Mouse (Mus musculus): ENCODE measurements at regions not wholly inside any gene's neighbourhood (a gene's known extent, or its start where the extent isn't known, plus 50 kb on each side); places are given as distances from the start of the nearest gene placed in this dataset.

DNA sequence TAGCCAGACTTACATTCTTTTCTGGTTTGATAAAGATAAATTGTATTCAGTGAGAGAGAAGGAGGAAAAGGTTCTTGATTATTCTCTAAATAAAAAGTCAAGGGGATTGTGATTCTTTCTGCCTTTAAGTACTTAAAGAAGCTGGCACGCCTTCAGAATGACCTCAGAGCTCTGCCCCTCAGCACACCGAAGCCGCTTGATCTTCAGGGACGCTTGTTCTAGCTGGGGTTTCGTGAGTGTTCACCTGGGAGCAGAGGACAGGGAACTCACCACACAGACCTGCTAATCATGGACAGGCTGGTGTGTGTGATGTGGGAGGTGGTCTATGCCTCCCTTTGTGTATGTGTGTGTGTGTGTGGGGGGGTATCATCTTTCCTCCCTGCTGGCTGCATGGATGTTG is 391.3 kb downstream of the Slc4a3 start:
- ATAC-seq (replicated peaks; ENCODE audit: insufficient number of reproducible peaks, insufficient read depth, low FRiP score, low read depth), result no peak
- no peak overlapping the region for H3K9ac ChIP-seq
- WGBS, result 42% methylated on average over 5 of the region's 5 CpGs
- H3K4me1 ChIP-seq (replicated peaks), result peaks cover 37% of the 10 kb centered on the region
- H3K27me3 ChIP-seq, result no peaks in the 10 kb centered on the region
- peak overlapping the region; percentile 71 for H3K27ac ChIP-seq
- no peak overlapping the region for H3K4me2 ChIP-seq
- H3K9me3 ChIP-seq (replicated peaks), result no peaks in the 10 kb centered on the region
- H3K4me3 ChIP-seq, result no peak overlapping the region
- no peaks in the 10 kb centered on the region for H3K36me3 ChIP-seq

DNA sequence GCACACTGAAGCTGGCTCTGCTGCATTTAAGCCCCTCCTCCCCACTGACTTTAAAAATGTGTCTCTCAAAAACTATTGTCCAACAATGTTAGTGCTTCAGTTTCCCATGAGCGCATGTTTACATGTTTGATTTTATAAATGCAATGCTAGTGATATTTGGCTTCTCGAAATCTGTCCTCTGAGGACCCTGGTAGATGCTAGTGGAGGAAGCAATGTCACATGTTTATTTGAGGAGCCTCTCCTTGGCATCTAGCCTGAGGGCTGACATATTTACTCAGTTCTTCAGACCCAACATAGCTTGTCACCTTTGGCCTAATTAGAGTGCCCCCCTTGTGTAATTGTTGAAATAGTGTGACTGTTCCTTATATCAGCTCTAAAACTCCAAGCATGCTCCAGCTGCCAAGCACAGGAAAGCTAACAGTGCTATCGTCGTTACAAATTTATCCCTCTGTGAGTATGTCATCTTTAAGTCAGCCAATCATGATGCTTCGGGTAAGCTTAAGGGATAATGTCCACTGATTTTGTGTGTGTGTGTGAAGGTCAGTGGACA is 400.3 kb downstream of the Slc4a3 start:
- Histone ChIP-seq H3K27me3 (no peaks in the 10 kb centered on the region), H3K36me3 (no peaks in the 10 kb centered on the region), H3K4me2 (no peak overlapping the region), H3K4me3 (no peak overlapping the region), H3K9ac (no peak overlapping the region), H3K27ac (0 out of 2 replicates have a peak overlapping the region, but pooled peaks have one; percentile 3), H3K4me1 (replicated peaks) (peaks cover 10% of the 10 kb centered on the region), H3K9me3 (replicated peaks) (no peaks in the 10 kb centered on the region)
- WGBS, result 57% methylated on average over 5 of the region's 5 CpGs
- no peak for ATAC-seq (replicated peaks; ENCODE audit: insufficient number of reproducible peaks, insufficient read depth, low FRiP score, low read depth)

DNA sequence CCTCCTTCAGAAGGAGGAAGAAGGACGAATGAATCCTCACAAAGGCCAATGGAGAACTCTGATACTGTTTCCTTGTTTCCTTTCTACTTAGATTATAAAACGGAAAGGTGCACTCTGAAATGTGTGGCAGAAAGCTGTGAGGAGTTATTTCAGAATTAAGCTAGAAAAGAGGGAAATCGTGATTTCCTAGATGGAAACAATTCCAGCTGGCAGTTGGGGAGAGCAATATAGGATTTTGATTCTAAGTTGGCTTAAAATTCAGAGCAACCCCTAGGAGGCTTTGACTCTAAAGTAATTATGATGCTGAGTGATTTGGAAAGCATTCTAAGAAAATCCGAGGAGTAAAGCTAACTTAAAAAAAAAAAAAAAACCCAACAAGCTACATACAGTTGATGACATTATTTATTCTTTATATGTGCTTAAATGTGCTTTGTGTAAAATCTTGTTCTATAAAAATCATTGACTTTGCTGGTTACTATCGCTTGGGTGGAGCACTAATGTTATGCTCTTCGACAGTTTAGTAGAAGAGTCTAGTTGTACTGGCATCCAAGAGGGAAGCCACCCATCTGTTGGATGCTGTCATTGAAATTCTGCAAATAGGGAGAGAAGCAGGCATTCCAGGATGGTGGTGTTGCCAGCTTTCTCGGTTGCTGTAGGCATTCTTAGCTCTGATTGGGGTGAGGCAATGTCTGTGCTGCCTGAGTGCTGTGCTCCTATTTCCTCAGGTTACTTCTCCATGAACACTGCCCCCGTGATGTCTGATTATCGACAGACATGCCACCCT is 432.3 kb downstream of the Slc4a3 start:
- H3K4me2 ChIP-seq, result no peak overlapping the region
- H3K36me3 ChIP-seq, result no peaks in the 10 kb centered on the region
- no peak overlapping the region for H3K27ac ChIP-seq
- no peak overlapping the region for H3K9ac ChIP-seq
- no peak overlapping the region for H3K4me3 ChIP-seq
- H3K4me1 ChIP-seq (replicated peaks), result no peaks in the 10 kb centered on the region
- no peaks in the 10 kb centered on the region for H3K27me3 ChIP-seq
- H3K9me3 ChIP-seq (replicated peaks), result no peaks in the 10 kb centered on the region
- no peak for ATAC-seq (replicated peaks; ENCODE audit: insufficient number of reproducible peaks, insufficient read depth, low FRiP score, low read depth)
- WGBS, result 81% methylated on average over 9 of the region's 9 CpGs

DNA sequence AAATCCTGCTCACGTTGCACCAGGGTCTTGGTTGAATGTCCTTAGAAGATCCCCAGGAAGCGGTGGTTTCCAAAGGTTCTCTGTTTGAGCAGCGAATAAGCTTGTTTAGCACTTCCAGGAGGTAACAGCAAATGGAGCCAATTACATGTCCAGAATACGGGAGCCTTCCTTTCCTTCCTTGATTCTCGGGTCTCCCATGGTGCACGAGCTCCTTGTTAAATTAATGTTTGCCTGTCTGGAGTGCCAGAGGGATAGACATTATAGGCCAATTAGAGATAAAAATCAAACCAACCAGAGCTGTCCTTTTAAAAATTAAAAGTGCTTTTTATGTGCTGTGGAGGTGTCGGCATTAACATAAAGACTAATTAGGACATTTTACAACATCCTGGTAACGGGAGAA is 437.0 kb downstream of the Slc4a3 start:
- H3K4me3 ChIP-seq, result no peak overlapping the region
- WGBS, result 71% methylated on average over 8 of the region's 8 CpGs
- H3K4me2 ChIP-seq, result no peak overlapping the region
- no peaks in the 10 kb centered on the region for H3K4me1 ChIP-seq (replicated peaks)
- H3K36me3 ChIP-seq, result no peaks in the 10 kb centered on the region
- H3K9me3 ChIP-seq (replicated peaks), result no peaks in the 10 kb centered on the region
- no peak overlapping the region for H3K9ac ChIP-seq
- H3K27ac ChIP-seq, result no peak overlapping the region
- no peak for ATAC-seq (replicated peaks; ENCODE audit: insufficient number of reproducible peaks, insufficient read depth, low FRiP score, low read depth)
- H3K27me3 ChIP-seq, result no peaks in the 10 kb centered on the region

DNA sequence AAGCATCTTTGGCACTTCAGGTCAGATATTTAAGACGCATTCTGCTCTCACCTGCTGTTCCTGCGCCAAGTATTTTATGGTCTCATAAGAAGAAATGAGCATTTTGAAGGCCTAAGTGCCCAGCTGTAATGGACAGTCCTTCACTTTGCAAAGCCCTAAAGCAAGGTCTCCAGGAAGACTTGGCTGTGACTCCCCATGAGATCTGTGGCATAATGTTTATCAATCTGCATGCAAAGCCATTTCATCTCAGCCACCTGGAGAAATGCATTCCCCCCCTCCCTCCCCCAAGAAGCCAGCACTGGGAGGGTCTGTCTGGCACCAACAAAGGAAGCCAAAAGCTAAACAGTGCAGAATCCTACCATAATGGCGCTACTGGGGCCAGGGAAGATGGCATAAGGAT is 437.4 kb downstream of the Slc4a3 start:
- Histone ChIP-seq H3K9me3 (replicated peaks) (no peaks in the 10 kb centered on the region), H3K4me3 (no peak overlapping the region), H3K4me2 (no peak overlapping the region), H3K27ac (no peak overlapping the region), H3K36me3 (no peaks in the 10 kb centered on the region), H3K9ac (no peak overlapping the region), H3K27me3 (no peaks in the 10 kb centered on the region), H3K4me1 (replicated peaks) (no peaks in the 10 kb centered on the region)
- ATAC-seq (replicated peaks; ENCODE audit: insufficient number of reproducible peaks, insufficient read depth, low FRiP score, low read depth), result no peak
- 84% methylated on average over 3 of the region's 3 CpGs for WGBS

DNA sequence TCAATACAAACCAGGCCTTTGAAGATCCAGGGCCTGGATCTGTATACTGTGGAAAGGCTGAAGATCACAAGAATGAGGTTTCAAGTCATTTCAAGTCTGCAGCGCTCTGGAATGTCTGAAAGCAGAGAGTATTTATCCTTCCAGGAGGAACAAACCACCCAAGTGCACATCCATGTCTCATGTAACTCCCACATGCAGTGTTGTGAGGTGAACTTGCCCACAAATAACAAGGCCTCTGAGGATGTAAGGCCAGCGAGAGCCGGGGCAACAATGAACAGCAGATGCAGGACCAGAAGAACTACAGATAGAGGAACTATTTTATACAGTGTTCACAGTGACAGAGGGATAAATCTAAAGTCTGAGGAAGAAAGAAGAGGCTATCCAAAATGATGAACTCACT is 442.4 kb downstream of the Slc4a3 start:
- Histone ChIP-seq H3K9me3 (replicated peaks) (no peaks in the 10 kb centered on the region), H3K4me1 (replicated peaks) (no peaks in the 10 kb centered on the region), H3K9ac (no peak overlapping the region), H3K4me3 (no peak overlapping the region), H3K27me3 (no peaks in the 10 kb centered on the region), H3K27ac (no peak overlapping the region), H3K36me3 (no peaks in the 10 kb centered on the region), H3K4me2 (no peak overlapping the region)
- WGBS, result 79% methylated on average over 3 of the region's 3 CpGs
- ATAC-seq (replicated peaks; ENCODE audit: insufficient number of reproducible peaks, insufficient read depth, low FRiP score, low read depth), result no peak

DNA sequence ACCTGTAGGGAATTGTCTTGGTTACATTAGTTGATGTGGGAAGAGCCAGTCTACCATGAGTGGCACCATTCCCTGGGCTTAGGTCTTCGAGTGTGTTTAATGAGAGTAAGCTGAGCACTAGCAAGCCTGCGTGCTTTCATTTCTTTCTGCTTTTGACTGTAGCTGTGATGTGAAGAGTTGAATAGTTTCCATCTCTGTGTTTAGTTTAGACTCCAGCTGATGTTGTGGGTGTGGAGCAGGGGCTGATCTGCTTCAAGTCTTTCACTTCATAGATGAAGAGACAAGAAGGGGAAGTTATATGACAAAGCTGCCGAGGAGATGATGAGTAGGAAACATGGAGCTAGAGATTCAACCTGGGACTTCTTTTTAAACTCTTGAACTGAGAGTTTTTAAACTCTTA is 446.0 kb downstream of the Slc4a3 start:
- no peak overlapping the region for H3K4me3 ChIP-seq
- no peaks in the 10 kb centered on the region for H3K4me1 ChIP-seq (replicated peaks)
- 80% methylated on average over 3 of the region's 3 CpGs for WGBS
- H3K36me3 ChIP-seq, result no peaks in the 10 kb centered on the region
- H3K27ac ChIP-seq, result no peak overlapping the region
- no peaks in the 10 kb centered on the region for H3K27me3 ChIP-seq
- no peak for ATAC-seq (replicated peaks; ENCODE audit: insufficient number of reproducible peaks, insufficient read depth, low FRiP score, low read depth)
- H3K9ac ChIP-seq, result no peak overlapping the region
- H3K9me3 ChIP-seq (replicated peaks), result no peaks in the 10 kb centered on the region
- H3K4me2 ChIP-seq, result no peak overlapping the region

DNA sequence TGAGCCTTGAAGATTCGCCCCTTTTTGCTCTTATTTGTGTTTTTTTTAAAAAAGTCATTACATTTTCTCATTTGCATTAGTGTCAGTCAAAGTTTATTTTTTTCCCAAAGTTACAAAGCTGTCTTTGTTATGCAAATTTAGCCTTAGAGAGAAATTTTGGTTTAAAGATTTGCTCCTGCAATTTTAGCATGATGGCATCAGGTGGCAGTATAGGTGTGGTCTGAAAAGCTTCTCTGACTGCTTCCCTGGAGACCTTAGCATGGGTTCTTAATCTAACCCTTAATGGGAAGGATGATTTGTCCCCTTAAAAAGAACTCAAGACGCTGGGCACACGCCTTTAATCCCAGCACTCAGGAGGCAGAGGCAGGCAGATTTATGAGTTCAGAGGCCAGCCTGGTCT is 451.2 kb downstream of the Slc4a3 start:
- ATAC-seq (replicated peaks; ENCODE audit: insufficient number of reproducible peaks, insufficient read depth, low FRiP score, low read depth), result no peak
- Histone ChIP-seq H3K27me3 (no peaks in the 10 kb centered on the region), H3K4me3 (no peak overlapping the region), H3K9ac (no peak overlapping the region), H3K4me1 (replicated peaks) (0 out of 2 replicates have a peak, but pooled peaks cover 3% of the 10 kb centered on the region), H3K36me3 (no peaks in the 10 kb centered on the region), H3K27ac (no peak overlapping the region), H3K9me3 (replicated peaks) (no peaks in the 10 kb centered on the region), H3K4me2 (no peak overlapping the region)
- WGBS, result 72% methylated on average over 3 of the region's 3 CpGs

DNA sequence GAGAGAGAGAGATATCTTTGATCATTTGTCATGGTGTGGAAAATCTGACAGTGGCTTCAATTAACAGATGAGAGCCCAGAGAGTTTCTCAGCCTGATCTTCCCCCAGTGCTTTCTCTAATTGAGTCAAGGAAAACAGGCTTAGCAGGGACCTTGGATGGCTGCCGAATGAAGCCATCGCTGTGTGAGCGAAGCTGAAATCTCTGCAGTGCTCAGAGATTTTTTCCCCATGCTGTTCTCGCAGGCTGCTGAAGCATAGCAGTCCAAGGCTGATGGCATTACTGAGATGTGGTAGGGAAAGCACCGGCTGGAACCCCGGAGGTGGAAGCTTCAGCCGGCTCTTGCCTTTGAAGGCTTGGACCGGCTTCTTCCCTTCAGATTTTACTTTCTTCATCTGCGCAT is 455.1 kb downstream of the Slc4a3 start:
- Histone ChIP-seq H3K4me3 (no peak overlapping the region), H3K36me3 (no peaks in the 10 kb centered on the region), H3K4me2 (no peak overlapping the region), H3K9ac (no peak overlapping the region), H3K27ac (no peak overlapping the region), H3K4me1 (replicated peaks) (0 out of 2 replicates have a peak, but pooled peaks cover 3% of the 10 kb centered on the region), H3K27me3 (no peaks in the 10 kb centered on the region), H3K9me3 (replicated peaks) (no peaks in the 10 kb centered on the region)
- ATAC-seq (replicated peaks; ENCODE audit: insufficient number of reproducible peaks, insufficient read depth, low FRiP score, low read depth), result no peak
- 81% methylated on average over 9 of the region's 9 CpGs for WGBS

DNA sequence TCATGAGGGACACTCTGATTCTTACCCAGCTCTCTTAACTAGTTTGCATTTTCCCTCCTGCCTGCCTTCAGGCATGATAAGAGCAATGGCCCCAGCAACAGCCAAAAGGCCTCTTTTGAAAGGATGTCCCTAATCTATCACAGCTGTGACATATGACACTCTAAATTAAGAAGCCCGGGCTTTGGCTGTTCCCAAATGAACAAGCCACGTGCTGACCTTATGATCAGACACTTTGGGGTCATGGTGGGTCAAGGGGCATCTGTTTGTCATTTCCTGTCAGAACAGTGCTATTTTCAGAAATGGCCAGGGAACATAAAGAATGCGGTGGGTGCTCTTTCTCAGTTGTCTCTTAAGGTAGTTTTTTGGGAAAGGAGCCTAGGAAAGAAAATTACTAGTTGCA is 463.5 kb downstream of the Slc4a3 start:
- no peak overlapping the region for H3K4me2 ChIP-seq
- ATAC-seq (replicated peaks; ENCODE audit: insufficient number of reproducible peaks, insufficient read depth, low FRiP score, low read depth), result 0 out of 2 replicates have a peak, but pooled peaks have one; percentile 43
- H3K4me1 ChIP-seq (replicated peaks), result peaks cover 22% of the 10 kb centered on the region
- H3K27ac ChIP-seq, result peak overlapping the region; percentile 45
- no peak overlapping the region for H3K4me3 ChIP-seq
- WGBS, result 6% methylated on average over 3 of the region's 3 CpGs
- no peaks in the 10 kb centered on the region for H3K27me3 ChIP-seq
- H3K9me3 ChIP-seq (replicated peaks), result no peaks in the 10 kb centered on the region
- H3K9ac ChIP-seq, result no peak overlapping the region
- no peaks in the 10 kb centered on the region for H3K36me3 ChIP-seq

DNA sequence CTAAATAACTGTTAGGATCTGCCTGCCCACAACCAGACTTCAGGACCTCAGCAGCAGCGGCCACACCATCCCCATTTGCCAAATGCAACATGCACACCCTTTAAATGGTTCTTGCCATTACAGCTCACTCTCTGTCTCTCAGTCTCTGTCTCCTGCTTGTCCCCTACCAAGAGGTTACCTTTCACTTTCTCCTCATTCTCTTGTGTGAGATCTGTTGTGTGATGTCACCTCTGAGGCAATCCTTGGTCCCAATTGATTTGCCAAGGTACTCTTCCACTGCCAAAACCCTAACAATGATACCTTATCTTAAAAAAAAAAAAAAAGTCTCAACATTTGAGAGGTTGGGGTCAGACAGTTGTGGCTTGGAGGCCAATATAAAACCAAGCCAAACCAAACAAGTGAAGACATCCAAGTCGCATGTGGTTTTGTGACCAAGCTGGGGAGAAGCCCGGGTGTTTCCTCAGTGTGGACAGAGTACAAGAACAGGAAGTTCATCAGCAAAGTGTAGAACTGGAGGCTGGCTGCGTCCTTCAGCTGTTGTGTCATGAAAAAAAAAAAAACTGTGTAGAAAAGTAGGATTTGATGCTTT is 464.2 kb downstream of the Slc4a3 start:
- peak overlapping the region; percentile 45 for H3K27ac ChIP-seq
- ATAC-seq (replicated peaks; ENCODE audit: insufficient number of reproducible peaks, insufficient read depth, low FRiP score, low read depth), result no peak

DNA sequence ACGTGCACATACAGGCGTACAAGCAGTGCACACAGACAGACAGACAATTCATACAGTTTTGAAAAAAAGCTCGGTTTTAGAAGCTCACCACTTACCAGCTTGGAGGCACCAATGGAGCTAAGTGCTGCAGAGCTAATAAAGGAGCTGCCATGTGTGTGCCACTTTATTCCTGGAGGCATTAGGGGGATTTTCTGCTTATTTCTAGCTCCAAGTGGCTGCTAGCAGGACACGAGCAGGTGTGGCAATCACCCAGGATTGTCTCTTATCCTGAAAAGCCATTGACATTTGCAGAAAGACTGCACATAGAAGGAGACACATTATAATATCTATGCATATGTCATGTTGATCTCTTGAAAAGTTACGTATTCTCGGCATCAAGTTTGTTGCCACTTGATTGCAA is 472.5 kb downstream of the Slc4a3 start:
- Histone ChIP-seq H3K36me3 (no peaks in the 10 kb centered on the region), H3K9ac (no peak overlapping the region), H3K4me1 (replicated peaks) (peaks cover 6% of the 10 kb centered on the region), H3K27me3 (no peaks in the 10 kb centered on the region), H3K4me2 (no peak overlapping the region), H3K9me3 (replicated peaks) (no peaks in the 10 kb centered on the region), H3K27ac (no peak overlapping the region), H3K4me3 (no peak overlapping the region)
- 80% methylated on average over 6 of the region's 6 CpGs for WGBS
- ATAC-seq (replicated peaks; ENCODE audit: insufficient number of reproducible peaks, insufficient read depth, low FRiP score, low read depth), result no peak

More for the DNA sequence above, 464.2 kb downstream of the Slc4a3 start:
- Histone ChIP-seq H3K36me3 (no peaks in the 10 kb centered on the region), H3K9me3 (replicated peaks) (no peaks in the 10 kb centered on the region), H3K4me1 (replicated peaks) (peaks cover 22% of the 10 kb centered on the region), H3K27me3 (no peaks in the 10 kb centered on the region), H3K4me3 (no peak overlapping the region), H3K4me2 (no peak overlapping the region), H3K9ac (no peak overlapping the region)
- 61% methylated on average over 4 of the region's 4 CpGs for WGBS
